Mouse (Mus musculus) testis, adult 2 months (tissue): Measurements from ENCODE around the gene Fam184a.

ENCODE experiments used
- CTCF ChIP-seq: fragments of 200-500 bp; IDR thresholded peaks from 2 replicates; pipeline ENCODE4 v1.5.1; 2012; ENCODE audit warnings: low read depth, mild to moderate bottlenecking, inconsistent platforms, low read length, moderate library complexity; ENCODE audit not compliant: control insufficient read depth, insufficient read depth, insufficient replicate concordance
- POLR2A ChIP-seq: fragments of 200-500 bp; IDR thresholded peaks from 2 replicates; pipeline ENCODE4 v1.6.1; 2012; ENCODE audit warnings: low read depth, mild to moderate bottlenecking, inconsistent platforms, low read length, moderate library complexity; ENCODE audit not compliant: control insufficient read depth

DNA sequence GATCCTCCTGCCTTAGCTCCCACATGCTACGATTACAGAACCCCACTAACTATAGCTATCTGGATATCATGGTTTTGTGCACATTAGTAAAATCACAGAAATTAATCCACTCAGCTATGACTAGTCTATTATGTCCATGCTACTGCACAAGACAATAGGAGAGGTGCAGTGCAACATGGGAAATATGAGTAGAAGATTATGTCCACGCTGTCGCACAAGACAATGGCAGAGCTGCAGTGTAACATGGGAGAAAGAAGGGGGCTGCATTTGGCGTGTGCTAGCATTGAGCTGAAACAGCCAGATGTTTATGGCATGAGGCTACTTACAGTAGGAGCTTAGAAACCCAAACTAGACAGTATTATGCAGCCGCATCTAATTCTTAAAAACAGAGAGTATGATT is 8.0 kb downstream of the Fam184a start:
- no peak for TF ChIP-seq POLR2A
- no peak for TF ChIP-seq CTCF
